Mouse (Mus musculus) kidney, postnatal 36 days (tissue): ENCODE data around the gene Sat2.
"Not testable (repeated sequence)": the region's sequence is repeated elsewhere in the genome, so short reads cannot be mapped to it uniquely, and the experiment has no call there.

Experiments
- DNase-seq, 2 experiments: peaks; one replicate each; pipeline ENCODE4 v3.0.0; 2021 to 2022; ENCODE audit warnings: mixed read lengths in 2 of 2

The Sat2 gene

GRCm38 (mm10) chr11:69601768-69602167, 20.1 kb upstream of the Sat2 start:
- no peak for DNase-seq

- peak; percentile 23 to 48 for DNase-seq
Measured at GRCm38 (mm10) chr11:69603516-69603915, 18.3 kb upstream of the Sat2 start.

GRCm38 (mm10) chr11:69604347-69604746, 17.5 kb upstream of the Sat2 start:
- DNase-seq: no peak

GRCm38 (mm10) chr11:69604795-69605664, 16.8 kb upstream of the Sat2 start:
- peak in 1 of 2 experiments; percentile 25 for DNase-seq

- DNase-seq: peak; percentile 62 to 74
Measured at GRCm38 (mm10) chr11:69605726-69606490, 15.9 kb upstream of the Sat2 start, which contains the start of gene Atp1b2. Atp1b2 (minus strand) TSS chr11:69605942.

- DNase-seq: no peak
Measured at GRCm38 (mm10) chr11:69606491-69606795, 15.4 kb upstream of the Sat2 start.

GRCm38 (mm10) chr11:69606832-69607231, 15.0 kb upstream of the Sat2 start:
- no peak for DNase-seq

GRCm38 (mm10) chr11:69608525-69608924, 13.3 kb upstream of the Sat2 start:
- no peak for DNase-seq

- no peak for DNase-seq
Measured at GRCm38 (mm10) chr11:69609416-69609815, 12.4 kb upstream of the Sat2 start.

- DNase-seq: no peak
Measured at GRCm38 (mm10) chr11:69610899-69611298, 10.9 kb upstream of the Sat2 start.

- DNase-seq: peak; percentile 90 to 95
Measured at GRCm38 (mm10) chr11:69613553-69614256, 8.1 kb upstream of the Sat2 start.

GRCm38 (mm10) chr11:69614257-69614588, 7.6 kb upstream of the Sat2 start:
- not testable (repeated sequence) for DNase-seq

GRCm38 (mm10) chr11:69616781-69617180, 5.0 kb upstream of the Sat2 start:
- DNase-seq: no peak

- DNase-seq: no peak
Measured at GRCm38 (mm10) chr11:69617805-69618204, 4.0 kb upstream of the Sat2 start, which contains the start of gene Shbg. Shbg (minus strand) TSS chr11:69617905.

- DNase-seq: no peak
Measured at GRCm38 (mm10) chr11:69620394-69621081, 1.3 kb upstream of the Sat2 start.

- DNase-seq: peak in 1 of 2 experiments; percentile 41
Measured at GRCm38 (mm10) chr11:69622406-69622805, 582 bp downstream of the Sat2 start.

GRCm38 (mm10) chr11:69623006-69623405, 1.2 kb downstream of the Sat2 start:
- no peak for DNase-seq

- DNase-seq: not testable (repeated sequence)
Measured at GRCm38 (mm10) chr11:69624339-69624738, 2.5 kb downstream of the Sat2 start.

GRCm38 (mm10) chr11:69628286-69628685, 6.5 kb downstream of the Sat2 start:
- peak; percentile 81 to 91 for DNase-seq

- peak; percentile 31 to 35 for DNase-seq
Measured at GRCm38 (mm10) chr11:69629802-69630201, 8.0 kb downstream of the Sat2 start.

- peak; percentile 100 for DNase-seq
Measured at GRCm38 (mm10) chr11:69632284-69633089, 10.7 kb downstream of the Sat2 start, which contains the start of gene Fxr2. Fxr2 (plus strand) TSS chr11:69632990.
